1 mouse cellular context compared by ENCODE assay signal in genomic region chr10:44368596-44368995, GRCm38 (mm10).
TF ChIP-seq lines count a peak whose summit lies in the region.

No protein-coding gene starts in this region.

TF ChIP-seq in CH12.LX, 34 proteins besides CTCF, POLR2A, EP300 and RAD21 (continued from another document):
- TF ChIP-seq JUND (conservative IDR thresholded peaks at IDR 0.05; ENCODE audit: low read depth, low read length) = no peak
- TF ChIP-seq ZMIZ1 (IDR thresholded peaks at IDR 0.05; ENCODE audit: low read depth, low read length) = no peak
- TF ChIP-seq MXI1 (IDR thresholded peaks at IDR 0.05; ENCODE audit: low read depth, low read length) = peak; percentile 68
- no peak for TF ChIP-seq ELF1 (IDR thresholded peaks at IDR 0.05; ENCODE audit: low read depth, low read length)
- no peak; the same call in 1 of the 2 replicates for TF ChIP-seq CHD2 (IDR thresholded peaks at IDR 0.05; ENCODE audit: low read length)
- TF ChIP-seq RCOR1 (conservative IDR thresholded peaks at IDR 0.05; ENCODE audit: low read depth, low read length) = no peak
- TF ChIP-seq CHD1 (IDR thresholded peaks at IDR 0.05; ENCODE audit: low read depth, low read length) = no peak
- TF ChIP-seq ZKSCAN1 (IDR thresholded peaks at IDR 0.05; ENCODE audit: borderline replicate concordance, low read depth, low read length) = no peak
- TF ChIP-seq USF2 (conservative IDR thresholded peaks at IDR 0.05; ENCODE audit: low read depth, low read length) = no peak
- TF ChIP-seq IRF4 (IDR thresholded peaks at IDR 0.05; ENCODE audit: low read depth, low read length) = peak; percentile 75
- TF ChIP-seq MYC (IDR thresholded peaks at IDR 0.05; ENCODE audit: low read depth, low read length) = peak; percentile 41; the same call in 1 of the 2 replicates
- no peak for TF ChIP-seq UBTF (IDR thresholded peaks at IDR 0.05; ENCODE audit: low read depth, low read length)
- TF ChIP-seq MAZ (IDR thresholded peaks at IDR 0.05; ENCODE audit: low read depth, low read length) = no peak
- no peak for TF ChIP-seq KAT2A (IDR thresholded peaks at IDR 0.05; ENCODE audit: insufficient replicate concordance, low read length)
- TF ChIP-seq SIN3A (IDR thresholded peaks at IDR 0.05; ENCODE audit: low read length) = 0 out of 2 replicates have a peak, but pooled peaks have one; percentile 48
- peak; percentile 40; the same call in 1 of the 2 replicates for TF ChIP-seq MEF2A (IDR thresholded peaks at IDR 0.05; ENCODE audit: borderline replicate concordance, low read depth, low read length)
- no peak for TF ChIP-seq NELFE (IDR thresholded peaks at IDR 0.05; ENCODE audit: low read depth, low read length)
- peak; percentile 61 for TF ChIP-seq ETS1 (conservative IDR thresholded peaks at IDR 0.05; ENCODE audit: low read depth, low read length)
- TF ChIP-seq BHLHE40 (IDR thresholded peaks at IDR 0.05; ENCODE audit: low read depth, low read length) = peak; percentile 96
- no peak for TF ChIP-seq JUN (IDR thresholded peaks at IDR 0.05; ENCODE audit: insufficient read depth, low read depth, low read length)
- TF ChIP-seq TBP (conservative IDR thresholded peaks at IDR 0.05; ENCODE audit: low read depth, low read length) = no peak
- no peak for TF ChIP-seq GABPA (IDR thresholded peaks at IDR 0.05; ENCODE audit: insufficient replicate concordance, low read depth, low read length)
- TF ChIP-seq PAX5 (IDR thresholded peaks at IDR 0.05; ENCODE audit: low read length) = no peak
- TF ChIP-seq MAFK (IDR thresholded peaks at IDR 0.05; ENCODE audit: insufficient replicate concordance, low read length) = no peak
- no peak for TF ChIP-seq NRF1 (IDR thresholded peaks at IDR 0.05; ENCODE audit: low read depth, low read length)
- no peak for TF ChIP-seq ZNF384 (IDR thresholded peaks at IDR 0.05; ENCODE audit: low read depth, low read length)
- TF ChIP-seq HCFC1 (IDR thresholded peaks at IDR 0.05; ENCODE audit: low read depth, low read length) = no peak
